ENCODE assay signal across 20 mouse cellular contexts in the genomic region with DNA sequence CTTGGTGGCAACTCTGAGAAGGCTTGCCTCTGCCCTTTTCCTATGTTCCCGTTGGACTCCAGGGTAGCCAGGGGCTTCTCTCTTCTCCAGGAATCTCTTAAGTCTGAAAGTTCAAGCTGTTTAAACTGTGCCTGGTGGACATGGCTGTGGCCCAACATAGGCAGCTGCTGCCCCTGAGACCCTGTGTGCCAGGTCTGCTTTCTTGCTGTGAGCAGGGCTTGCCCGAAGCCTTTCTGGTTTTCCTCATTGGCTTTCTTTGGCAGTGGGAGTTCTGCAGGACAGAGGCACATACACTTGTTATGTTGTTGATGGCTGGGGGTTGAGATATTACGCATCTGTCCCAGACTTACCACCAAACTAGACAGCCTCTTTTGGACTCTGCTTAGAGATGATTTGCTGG. TPM values are rescaled to one million over a fixed set of nuclear protein-coding genes. Genes with fewer than 3 reads are reported as not detected.
DNase-seq lines count a peak whose midpoint lies in the region; ATAC-seq and TF ChIP-seq lines count a peak whose summit lies in the region.
"Had no signal": no experiment of that assay in that cellular context is flagged by ENCODE, and none has a peak within 500 bp of the region (broad histone marks: within the 10 kb centered on the region; RNA-seq: fewer than 3 reads in every experiment).

No protein-coding gene starts in this region.

- TF ChIP-seq CTCF in midbrain, postnatal 0 days (IDR thresholded peaks at IDR 0.05): no peak
- no peak for TF ChIP-seq CTCF in stomach, postnatal 0 days (IDR thresholded peaks at IDR 0.05; ENCODE audit: low read depth)

- H3K27ac ChIP-seq in midbrain, embryonic 16.5 days (ENCODE audit: low read length): peak overlapping the region; percentile 39; the same call in 1 of the 2 replicates
- H3K27ac ChIP-seq in midbrain, postnatal 0 days (ENCODE audit: low read depth, low read length): no peak overlapping the region
- H3K27ac ChIP-seq in embryonic facial prominence, embryonic 14.5 days (replicated peaks; ENCODE audit: low read depth, low read length): peak overlapping the region; percentile 50; the same call in 1 of the 2 replicates
- H3K27ac ChIP-seq in limb, embryonic 15.5 days: peak overlapping the region; percentile 27; the same call in 1 of the 2 replicates
- no peak overlapping the region for H3K27ac ChIP-seq in stomach, postnatal 0 days (replicated peaks)
- H3K27ac ChIP-seq: forebrain, embryonic 15.5 days; hindbrain, embryonic 10.5 days had no signal

- no peak for TF ChIP-seq EP300 in stomach, postnatal 0 days (optimal IDR thresholded peaks at IDR 0.05)

- H3K4me1 ChIP-seq in midbrain, embryonic 16.5 days (ENCODE audit: control insufficient read depth, insufficient read depth, low read length): peaks cover 51% of the 10 kb centered on the region
- peaks cover 19% of the 10 kb centered on the region for H3K4me1 ChIP-seq in midbrain, postnatal 0 days (ENCODE audit: insufficient read depth, low read length)
- peaks cover 76% of the 10 kb centered on the region for H3K4me1 ChIP-seq in embryonic facial prominence, embryonic 14.5 days (ENCODE audit: control insufficient read depth, insufficient read depth, low read length)
- peaks cover 69% of the 10 kb centered on the region for H3K4me1 ChIP-seq in limb, embryonic 15.5 days
- H3K4me1 ChIP-seq in stomach, postnatal 0 days (replicated peaks; ENCODE audit: control insufficient read depth, insufficient read depth): no peaks in the 10 kb centered on the region; the same call in 1 of the 2 replicates

- H3K4me2 ChIP-seq in midbrain, embryonic 16.5 days (ENCODE audit: low read length): no peak overlapping the region
- H3K4me2 ChIP-seq in midbrain, postnatal 0 days (ENCODE audit: low read depth, low read length, poor library complexity, severe bottlenecking): no peak overlapping the region
- no peak overlapping the region for H3K4me2 ChIP-seq in embryonic facial prominence, embryonic 14.5 days (ENCODE audit: low read depth, low read length)
- H3K4me2 ChIP-seq in limb, embryonic 15.5 days: no peak overlapping the region
- no peak overlapping the region for H3K4me2 ChIP-seq in stomach, postnatal 0 days (replicated peaks; ENCODE audit: low read depth)
- H3K4me2 ChIP-seq: forebrain, embryonic 15.5 days; heart, embryonic 12.5 days had no signal

- no peak overlapping the region for H3K4me3 ChIP-seq in midbrain, embryonic 16.5 days (ENCODE audit: low read depth, low read length)
- H3K4me3 ChIP-seq in midbrain, postnatal 0 days (ENCODE audit: low read depth, low read length): no peak overlapping the region
- H3K4me3 ChIP-seq in embryonic facial prominence, embryonic 14.5 days (ENCODE audit: low read depth, low read length): no peak overlapping the region
- H3K4me3 ChIP-seq in limb, embryonic 15.5 days: no peak overlapping the region
- no peak overlapping the region for H3K4me3 ChIP-seq in stomach, postnatal 0 days (ENCODE audit: low read depth, low read length)
- H3K4me3 ChIP-seq: forebrain, embryonic 15.5 days; heart, embryonic 12.5 days; hindbrain, embryonic 10.5 days had no signal

- no peaks in the 10 kb centered on the region for H3K27me3 ChIP-seq in midbrain, embryonic 16.5 days (ENCODE audit: control insufficient read depth, insufficient read depth, low read depth, low read length)
- no peaks in the 10 kb centered on the region for H3K27me3 ChIP-seq in midbrain, postnatal 0 days (ENCODE audit: insufficient read depth, low read length)
- no peaks in the 10 kb centered on the region for H3K27me3 ChIP-seq in embryonic facial prominence, embryonic 14.5 days (replicated peaks; ENCODE audit: control insufficient read depth, insufficient read depth, low read length)
- H3K27me3 ChIP-seq in limb, embryonic 15.5 days: no peaks in the 10 kb centered on the region
- H3K27me3 ChIP-seq in stomach, postnatal 0 days (ENCODE audit: control insufficient read depth, insufficient read depth, low read length): no peaks in the 10 kb centered on the region
- H3K27me3 ChIP-seq: forebrain, embryonic 15.5 days; heart, embryonic 12.5 days had no signal

- peak; percentile 86 for DNase-seq in heart, adult 11 months
- DNase-seq in heart, adult 8-10 months (ENCODE audit: low spot score): no peak
- no peak for DNase-seq in midbrain, postnatal 0 days (ENCODE audit: low spot score)
- DNase-seq in embryonic facial prominence, embryonic 14.5 days (ENCODE audit: low spot score): no peak
- no peak for DNase-seq in stomach, postnatal 0 days (ENCODE audit: low spot score)
- DNase-seq: adrenal gland, postnatal 10 days; cerebellum, adult 11-12 months; cerebellum, adult 9-10 months; cerebellum, postnatal 36 days; gastrocnemius, postnatal 14 days had no signal

- no peaks in the 10 kb centered on the region for H3K9me3 ChIP-seq in midbrain, embryonic 16.5 days (replicated peaks; ENCODE audit: control insufficient read depth, low read length, poor library complexity, severe bottlenecking)
- no peaks in the 10 kb centered on the region for H3K9me3 ChIP-seq in midbrain, postnatal 0 days (ENCODE audit: low read length)
- H3K9me3 ChIP-seq in embryonic facial prominence, embryonic 14.5 days (ENCODE audit: control insufficient read depth, low read length): no peaks in the 10 kb centered on the region
- no peaks in the 10 kb centered on the region for H3K9me3 ChIP-seq in limb, embryonic 15.5 days
- H3K9me3 ChIP-seq in stomach, postnatal 0 days (ENCODE audit: control insufficient read depth, low read length): no peaks in the 10 kb centered on the region
- H3K9me3 ChIP-seq: forebrain, embryonic 15.5 days; G1E; heart, embryonic 12.5 days; hindbrain, embryonic 10.5 days had no signal

- no peaks in the 10 kb centered on the region for H3K36me3 ChIP-seq in midbrain, embryonic 16.5 days (ENCODE audit: control insufficient read depth, insufficient read depth, low read length)
- no peaks in the 10 kb centered on the region for H3K36me3 ChIP-seq in midbrain, postnatal 0 days (ENCODE audit: insufficient read depth, low read length)
- H3K36me3 ChIP-seq in embryonic facial prominence, embryonic 14.5 days (ENCODE audit: control insufficient read depth, insufficient read depth, low read length): no peaks in the 10 kb centered on the region
- no peaks in the 10 kb centered on the region for H3K36me3 ChIP-seq in limb, embryonic 15.5 days
- no peaks in the 10 kb centered on the region for H3K36me3 ChIP-seq in stomach, postnatal 0 days (ENCODE audit: control insufficient read depth, insufficient read depth, low read length)
- H3K36me3 ChIP-seq: forebrain, embryonic 15.5 days; heart, embryonic 12.5 days; hindbrain, embryonic 10.5 days had no signal

- 80% methylated on average over 3 of the region's 3 CpGs for WGBS in midbrain, embryonic 16.5 days
- 74% methylated on average over 3 of the region's 3 CpGs for WGBS in midbrain, postnatal 0 days
- 88% methylated on average over 3 of the region's 3 CpGs for WGBS in embryonic facial prominence, embryonic 14.5 days
- WGBS in limb, embryonic 15.5 days: 67% methylated on average over 3 of the region's 3 CpGs
- WGBS in stomach, postnatal 0 days: 65% methylated on average over 3 of the region's 3 CpGs

- ATAC-seq in midbrain, embryonic 16.5 days: no peak
- ATAC-seq in midbrain, postnatal 0 days (ENCODE audit: low FRiP score): no peak
- ATAC-seq in embryonic facial prominence, embryonic 14.5 days (ENCODE audit: low read depth): no peak
- no peak for ATAC-seq in limb, embryonic 15.5 days (ENCODE audit: insufficient number of reproducible peaks, low FRiP score, low TSS enrichment, low read depth)
- ATAC-seq in megakaryocyte-erythroid progenitor cell, adult 5-6 weeks (replicated peaks; ENCODE audit: low FRiP score, low TSS enrichment, poor library complexity, severe bottlenecking): no peak
- no peak for ATAC-seq in stomach, postnatal 0 days (ENCODE audit: low FRiP score, low TSS enrichment)
- ATAC-seq: forebrain, embryonic 15.5 days; hindbrain, embryonic 16.5 days; inflammation-experienced regulatory T-cells, adult 6 months; intestine, postnatal 0 days had no signal

- no peak overlapping the region for H3K9ac ChIP-seq in midbrain, embryonic 16.5 days (ENCODE audit: low read depth, low read length)
- no peak overlapping the region for H3K9ac ChIP-seq in midbrain, postnatal 0 days (replicated peaks; ENCODE audit: low read length, poor library complexity, severe bottlenecking)
- H3K9ac ChIP-seq in embryonic facial prominence, embryonic 14.5 days (ENCODE audit: low read depth, low read length): no peak overlapping the region
- no peak overlapping the region for H3K9ac ChIP-seq in limb, embryonic 15.5 days
- no peak overlapping the region for H3K9ac ChIP-seq in stomach, postnatal 0 days (ENCODE audit: low read length)
- H3K9ac ChIP-seq: forebrain, embryonic 15.5 days; heart, embryonic 12.5 days had no signal

RNA-seq across cellular contexts. Expression of a gene that starts 12.7 kb away (rescaled TPM):
- 10 to 100 TPM; 10.1 to 12.3 (median 12.0) TPM for total RNA-seq in heart, adult 8-10 months (2022)
- polyA plus RNA-seq in midbrain, embryonic 16.5 days (2015; fragmentation: Nextera tagmentation; extraction: Ambion mirVana): 93.6 and 100 TPM in 2 replicates
- 102 and 104 TPM in 2 replicates for total RNA-seq in midbrain, postnatal 0 days (2014; rRNA removed)
- 84.2 and 84.9 TPM in 2 replicates for polyA plus RNA-seq in midbrain, postnatal 0 days (2015; fragmentation: Nextera tagmentation; extraction: Ambion mirVana)
- polyA plus RNA-seq in embryonic facial prominence, embryonic 14.5 days (2014; fragmentation: Nextera tagmentation; extraction: Ambion mirVana): 37.0 and 40.6 TPM in 2 replicates
- polyA plus RNA-seq in limb, embryonic 15.5 days (2015; fragmentation: Nextera tagmentation; extraction: Ambion mirVana): 52.6 and 54.8 TPM in 2 replicates
- 14.2 and 22.4 TPM in 2 replicates for total RNA-seq in megakaryocyte-erythroid progenitor cell, adult 5-6 weeks (2014; fragmentation: Nextera tagmentation)
- total RNA-seq in megakaryocyte-erythroid progenitor cell, adult 5-6 weeks (2017): 8.4 and 12.3 TPM in 2 replicates
- polyA plus RNA-seq in stomach, postnatal 0 days (2015; fragmentation: Nextera tagmentation; extraction: Ambion mirVana): 12.4 and 13.6 TPM in 2 replicates

Comparison
In these comparisons a context has a peak if more than half of its experiments do, and no peak if none do; other contexts are left out.
1. H3K27ac ChIP-seq: peak in midbrain, embryonic 16.5 days (single experiment), embryonic facial prominence, embryonic 14.5 days (single experiment) and limb, embryonic 15.5 days (single experiment); none in midbrain, postnatal 0 days (single experiment) and stomach, postnatal 0 days (single experiment).